Mouse (Mus musculus) spleen, postnatal 4 days (tissue): ENCODE measurements at regions not wholly inside any gene's neighbourhood (a gene's known extent, or its start where the extent isn't known, plus 50 kb on each side); places are given as distances from the start of the nearest gene placed in this dataset.
"Not testable (repeated sequence)": the region's sequence is repeated elsewhere in the genome, so short reads cannot be mapped to it uniquely, and the experiment has no call there.

Experiments used
- DNase-seq, 2 experiments: peaks; one replicate each; pipeline ENCODE4 v3.0.0; 2022; ENCODE audit warnings: low spot score in 2 of 2

DNA sequence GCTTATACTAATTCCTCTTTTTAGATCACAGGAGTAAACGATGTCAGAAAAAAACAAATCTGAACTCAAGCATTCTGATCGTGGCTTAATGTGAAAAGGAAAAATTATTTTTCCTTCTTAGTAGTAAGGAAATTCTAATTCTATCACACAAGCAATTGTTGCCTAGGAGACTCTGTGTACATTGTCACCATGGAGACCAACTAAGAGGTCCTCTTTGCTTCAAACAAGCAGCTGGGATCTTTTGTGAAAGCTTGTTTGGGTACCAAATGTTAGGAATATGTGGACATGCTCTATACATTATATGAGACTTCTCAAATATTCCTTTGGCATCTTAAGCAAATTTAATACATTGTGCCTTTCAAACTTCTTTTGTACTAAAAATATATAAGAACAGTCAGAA lies 345.9 kb upstream of the Atp10a start:
- DNase-seq, result no peak

DNA sequence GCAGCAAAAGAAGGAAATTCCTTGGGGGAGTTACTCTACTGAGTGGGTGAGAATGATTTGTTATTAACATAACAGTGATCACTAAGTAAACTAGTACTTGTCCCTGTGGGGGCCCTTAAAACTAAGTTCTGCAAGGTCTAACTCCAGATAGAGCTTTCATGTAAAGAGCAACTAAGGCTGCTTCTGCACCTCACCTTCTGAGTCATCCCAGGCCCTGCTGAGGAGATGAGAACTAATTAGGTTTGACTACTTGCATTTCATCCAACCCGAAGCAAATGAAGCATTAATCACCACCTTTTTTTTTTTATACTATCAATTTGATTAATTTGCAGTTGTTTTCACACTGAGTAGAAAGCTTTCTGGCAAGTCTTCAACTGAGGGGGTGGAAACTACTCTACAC lies 333.6 kb upstream of the Atp10a start:
- DNase-seq, result no peak

DNA sequence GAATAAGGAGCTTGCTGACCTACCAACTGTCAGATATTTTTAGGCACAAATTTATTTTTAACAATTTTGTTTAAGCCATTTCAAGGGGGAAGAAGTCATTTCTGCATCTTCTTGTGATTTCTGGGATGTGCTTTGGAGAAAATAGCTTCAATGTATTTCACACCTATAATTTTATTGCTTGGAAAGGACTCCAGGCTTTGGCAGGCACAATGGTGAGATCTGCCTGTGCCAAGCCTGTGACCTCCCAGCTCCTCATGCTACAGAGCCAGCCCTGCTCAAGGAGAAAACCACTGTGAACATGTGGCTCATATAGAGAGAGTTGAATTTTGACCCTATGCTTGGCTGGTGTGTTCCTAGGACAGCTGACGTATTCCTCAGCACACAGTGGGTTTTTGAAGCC lies 288.6 kb upstream of the Atp10a start:
- no peak for DNase-seq

DNA sequence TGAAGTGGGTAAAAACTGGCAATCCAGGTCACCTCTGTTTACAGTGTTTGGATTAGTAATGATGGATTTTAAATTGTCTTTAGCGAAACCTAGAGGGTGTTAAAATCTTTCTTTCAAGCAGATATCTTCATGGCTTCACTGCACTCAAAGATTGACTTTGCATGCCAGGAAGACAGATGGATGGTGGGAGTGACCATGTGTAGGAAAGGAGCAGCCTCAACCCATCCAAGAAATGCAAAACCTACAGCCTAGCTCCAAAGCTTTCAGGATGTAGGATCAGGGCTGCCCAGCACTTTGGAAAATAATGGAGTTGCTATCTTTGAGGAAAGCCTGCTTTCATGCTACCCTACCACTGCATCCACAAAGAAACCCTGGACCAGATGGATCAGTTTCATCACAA lies 272.6 kb upstream of the Atp10a start:
- DNase-seq, result no peak

DNA sequence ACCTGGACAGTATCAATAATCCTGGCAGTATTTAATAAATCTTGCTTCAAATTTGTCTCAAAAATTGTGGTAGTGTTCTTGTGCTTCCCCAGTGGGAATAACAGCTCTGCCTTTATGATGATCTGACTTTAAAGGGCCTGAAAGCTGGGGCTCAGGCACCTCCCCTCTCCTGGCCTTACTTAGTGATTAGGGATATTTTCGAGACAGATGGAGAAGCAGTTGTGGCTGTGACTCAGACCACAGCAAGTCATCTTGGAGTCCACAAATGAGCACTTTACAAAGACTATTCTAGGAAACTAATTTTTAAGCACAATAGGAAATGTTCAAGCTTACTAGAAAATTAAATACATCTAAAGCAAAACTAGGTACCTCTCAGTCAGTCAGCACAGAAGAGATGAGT lies 267.6 kb upstream of the Atp10a start:
- no peak for DNase-seq

DNA sequence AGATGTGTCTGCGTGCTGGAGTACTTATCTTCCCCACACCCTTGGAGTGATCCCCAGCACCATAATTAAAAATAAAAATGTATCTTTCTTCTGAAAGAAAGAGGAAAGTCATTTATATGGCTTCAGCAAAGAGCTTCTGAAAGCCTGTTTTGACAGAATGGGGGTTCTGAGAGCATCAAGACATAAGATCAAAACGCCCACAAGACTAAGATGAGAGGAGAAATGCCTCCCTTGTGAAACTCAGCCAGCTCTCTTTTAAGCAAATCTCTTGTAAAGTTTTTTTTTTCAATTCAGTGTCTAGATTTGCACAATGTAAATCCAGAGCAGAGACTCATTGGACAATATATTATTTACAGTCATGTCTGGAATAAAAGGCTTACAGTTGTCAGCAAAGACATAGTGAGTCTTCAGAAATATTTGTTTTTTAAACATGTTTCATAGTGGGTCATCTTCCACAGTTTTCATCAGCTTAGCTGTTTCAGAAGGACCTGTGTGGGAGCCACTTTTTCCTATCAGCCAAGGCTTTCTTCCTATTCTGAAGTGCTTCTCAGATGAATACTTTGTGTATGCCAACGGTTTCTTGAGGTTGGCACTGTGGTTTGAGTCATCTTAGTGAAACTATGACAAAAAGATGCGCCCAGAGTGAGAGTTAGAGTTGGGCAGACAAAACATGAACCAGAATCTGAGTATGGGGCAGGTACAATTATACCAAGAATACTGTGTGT lies 263.4 kb upstream of the Atp10a start:
- no peak for DNase-seq

DNA sequence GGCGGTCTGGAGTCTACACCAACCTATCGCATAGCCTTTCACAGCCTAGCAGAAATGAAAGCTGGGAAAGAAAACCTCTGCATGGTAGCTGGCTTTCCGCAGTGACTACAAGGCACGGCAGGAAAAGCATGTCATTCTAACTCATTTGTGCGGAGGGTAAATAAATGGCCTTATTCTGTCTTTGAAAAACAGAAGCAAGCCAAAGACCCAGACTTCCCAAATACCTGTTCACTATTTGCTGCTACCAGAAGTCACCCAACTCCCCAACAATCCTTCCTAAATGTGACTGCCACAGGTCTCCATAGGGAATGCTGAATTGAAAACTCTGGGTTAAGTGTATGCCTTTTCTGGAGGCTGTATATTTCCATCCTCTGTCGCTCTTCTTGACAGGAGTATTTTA lies 258.0 kb upstream of the Atp10a start:
- DNase-seq, result no peak

DNA sequence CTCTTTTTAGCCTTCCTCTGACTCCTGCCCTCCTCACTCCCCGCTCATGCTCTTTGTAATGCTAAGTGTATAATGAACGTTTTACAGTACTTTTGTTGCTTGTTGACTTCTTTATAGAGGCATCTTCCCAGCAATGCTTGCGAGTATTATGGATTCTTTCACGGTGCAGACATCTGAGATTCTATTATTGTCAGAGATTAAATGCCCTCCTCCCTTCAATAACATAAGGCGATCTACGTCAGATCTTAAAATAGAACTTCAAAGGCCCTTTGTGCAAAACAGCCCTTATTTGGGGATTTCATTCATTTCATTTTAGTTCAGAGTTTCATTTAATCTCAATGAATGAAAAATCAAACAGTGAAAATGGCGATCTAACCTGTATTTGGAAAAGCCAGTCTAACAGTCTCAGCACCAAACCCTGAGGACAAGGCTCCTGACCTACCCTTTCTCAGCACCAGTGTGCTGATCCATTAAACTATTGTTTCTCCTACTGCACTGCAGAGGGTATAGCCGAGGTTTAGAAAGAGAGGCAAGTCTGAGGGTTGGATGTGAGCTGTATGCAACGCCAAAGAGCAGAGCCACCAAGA lies 257.3 kb upstream of the Atp10a start:
- no peak for DNase-seq

DNA sequence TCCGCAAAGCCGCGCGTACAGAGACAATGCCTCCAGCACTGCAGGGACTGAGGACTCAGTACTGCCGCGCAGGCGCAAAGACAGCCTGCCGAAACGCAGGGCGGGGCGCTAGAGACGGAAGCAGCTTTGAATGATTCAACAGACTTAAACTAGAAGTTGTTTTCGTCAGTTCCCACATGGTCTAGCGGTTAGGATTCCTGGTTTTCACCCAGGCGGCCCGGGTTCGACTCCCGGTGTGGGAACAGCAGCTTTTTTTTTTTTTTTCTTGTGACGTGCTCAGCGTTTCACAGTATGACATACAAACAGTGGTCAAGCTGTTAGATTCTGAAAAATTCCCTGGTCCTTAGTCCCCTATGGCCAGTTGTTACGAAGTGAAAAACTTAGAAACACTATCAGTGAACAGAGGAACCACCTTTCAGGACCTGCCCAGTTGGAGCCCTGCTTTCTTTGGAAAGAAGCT lies 256.8 kb upstream of the Atp10a start:
- peak; percentile 81 to 90 for DNase-seq

DNA sequence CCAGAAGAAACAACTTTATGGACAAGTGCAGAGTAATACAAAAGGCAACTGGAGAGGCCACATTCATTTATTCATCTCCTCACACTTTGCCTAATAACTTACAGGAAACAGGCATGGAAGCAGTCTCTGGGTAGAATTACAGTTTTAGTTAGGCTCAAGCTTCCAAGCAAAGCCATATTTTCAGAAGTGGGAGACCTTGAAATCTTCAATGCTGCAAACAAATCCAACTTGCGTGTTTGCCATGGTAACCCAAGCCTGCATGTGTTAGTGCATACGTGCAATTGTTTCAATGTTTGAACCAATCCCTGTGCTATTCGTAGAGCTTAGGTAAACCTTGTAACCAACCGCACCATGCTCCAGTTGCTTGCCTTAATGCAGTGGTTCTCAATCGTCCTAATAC lies 256.3 kb upstream of the Atp10a start:
- DNase-seq, result no peak

DNA sequence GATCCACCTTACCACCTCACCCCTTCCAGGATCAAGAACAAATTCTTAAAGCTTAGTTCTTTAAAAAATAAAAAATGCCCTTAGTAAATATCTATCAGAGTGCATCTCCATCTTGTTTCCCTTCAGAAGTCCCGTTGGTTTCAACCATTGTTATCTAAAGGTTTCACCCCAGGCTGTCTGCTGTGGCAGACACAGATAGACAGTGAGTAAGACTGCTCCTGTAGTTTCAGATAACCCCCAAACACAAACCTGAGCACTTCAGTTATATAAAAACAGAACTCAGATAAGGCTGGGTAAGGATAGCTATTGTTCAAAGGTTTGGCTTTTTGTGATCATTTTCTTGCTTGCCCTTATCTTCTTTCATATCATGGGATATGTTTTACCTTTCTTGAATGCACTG lies 255.4 kb upstream of the Atp10a start:
- no peak for DNase-seq

DNA sequence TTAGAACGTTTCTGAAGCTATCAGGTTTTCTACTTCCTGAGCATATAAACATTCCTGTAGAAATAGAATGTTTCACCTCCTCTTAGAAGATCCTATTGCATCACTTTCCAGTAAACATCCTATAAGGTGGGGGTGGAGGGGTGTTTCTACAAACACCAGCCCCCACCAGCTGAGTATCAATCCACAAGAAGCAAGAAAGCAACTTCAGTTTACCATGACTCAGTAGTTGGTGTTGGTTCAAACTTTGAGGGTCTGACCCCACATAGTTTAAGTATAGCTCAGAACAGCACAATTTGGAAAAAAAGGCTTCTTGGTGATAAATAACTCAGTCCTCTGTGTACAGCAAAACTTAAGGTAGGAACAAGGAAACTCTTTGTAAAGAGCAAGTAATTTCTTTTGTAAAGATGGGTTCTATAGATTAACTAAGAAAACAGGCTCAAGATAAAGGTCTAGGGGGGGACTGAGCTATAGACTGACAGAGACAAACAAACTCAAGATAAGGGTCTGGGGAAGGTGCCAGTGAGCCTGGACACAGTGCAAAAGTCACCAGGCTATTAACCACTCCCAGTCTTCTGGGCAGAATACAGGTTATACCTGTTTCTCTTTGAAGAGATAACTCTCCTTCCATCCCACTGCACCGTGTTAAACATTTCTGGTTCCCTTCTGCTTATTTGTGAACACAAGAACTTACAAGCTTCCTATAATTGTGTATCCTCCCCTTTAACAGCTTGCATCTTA lies 218.9 kb upstream of the Atp10a start:
- no peak for DNase-seq

DNA sequence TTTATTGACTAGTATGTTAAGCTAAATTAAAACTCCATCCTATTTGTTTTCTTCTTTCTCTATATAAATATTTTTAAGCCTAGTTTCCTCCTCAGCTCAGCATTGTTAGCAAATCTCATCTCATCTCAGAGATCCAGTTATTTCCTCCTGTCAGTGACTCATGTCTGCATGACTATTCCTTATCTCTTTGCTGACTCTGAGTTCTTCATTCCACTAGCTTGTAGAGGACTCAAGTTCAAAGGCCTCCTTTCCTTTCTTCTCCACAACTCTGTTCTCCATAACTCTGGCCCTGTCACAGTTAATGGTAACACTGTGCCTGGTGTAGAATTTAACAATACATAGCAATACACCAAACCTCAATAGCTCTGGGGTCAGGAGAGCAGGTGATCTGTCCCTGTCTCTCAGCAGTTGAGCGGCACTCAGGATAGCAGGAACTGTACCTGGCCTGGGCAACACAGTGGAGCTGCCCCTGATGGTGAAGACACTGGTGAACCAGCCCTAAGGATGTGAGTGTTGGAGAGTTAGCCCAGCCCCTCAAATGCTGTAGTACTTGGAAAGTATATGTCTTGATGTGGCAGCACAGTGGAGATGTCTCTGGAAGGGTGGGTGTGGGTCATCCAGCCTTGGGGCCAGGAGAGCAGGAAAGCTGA lies 213.3 kb upstream of the Atp10a start:
- no peak for DNase-seq

DNA sequence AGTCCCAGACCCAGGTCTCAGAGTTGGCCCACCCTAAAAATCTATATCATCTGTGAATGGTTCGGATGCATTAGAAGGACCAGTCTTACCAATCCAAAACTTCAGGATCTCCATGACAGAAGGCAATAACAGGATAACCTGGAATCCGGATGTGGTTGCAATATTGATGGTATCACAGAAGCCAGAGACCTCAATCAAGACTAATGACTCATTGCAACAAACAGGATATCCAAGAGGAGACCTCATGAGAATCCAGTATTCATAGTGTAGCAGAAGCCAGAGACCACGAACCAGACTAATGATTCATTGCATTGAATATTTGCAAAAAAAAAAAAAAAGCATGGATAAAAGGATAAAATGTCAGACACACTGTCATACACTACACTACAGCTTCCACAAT lies 212.7 kb upstream of the Atp10a start:
- no peak for DNase-seq

DNA sequence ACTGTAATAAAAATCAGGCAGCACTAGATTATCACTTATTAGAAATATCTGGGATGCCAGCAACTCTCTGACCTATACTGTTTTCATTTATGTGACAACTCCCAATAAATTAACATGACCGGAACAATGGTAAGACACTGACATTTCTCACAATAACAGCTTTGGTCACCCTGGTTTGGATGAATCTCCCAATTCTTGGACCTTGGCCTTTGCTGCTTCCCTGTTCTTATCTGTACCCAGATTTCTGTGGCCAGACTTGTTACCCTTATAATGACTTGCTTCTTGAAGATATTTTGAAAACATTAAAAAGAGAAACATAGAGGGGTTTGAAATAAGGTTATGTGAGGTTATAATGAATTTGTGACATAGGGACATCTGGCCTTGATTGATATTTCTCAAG lies 210.2 kb upstream of the Atp10a start:
- DNase-seq, result no peak

DNA sequence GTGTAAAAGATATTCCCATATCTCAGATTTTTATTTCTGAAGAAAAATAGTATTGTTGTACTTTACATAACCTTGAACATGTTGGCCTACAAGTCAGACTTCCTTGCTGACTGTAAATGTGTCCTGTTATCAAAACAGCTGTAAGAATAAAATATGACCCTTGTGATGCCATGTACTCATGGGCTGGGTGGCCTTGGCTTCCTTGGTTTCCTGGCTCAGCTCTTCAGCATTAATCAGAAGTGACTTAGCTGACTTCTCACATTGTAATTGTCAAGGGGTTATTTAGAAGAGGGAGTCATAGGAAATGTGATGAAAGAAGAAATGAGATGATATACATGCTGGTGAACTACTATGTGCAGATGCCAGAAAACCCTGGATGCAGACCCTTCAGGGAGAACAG lies 209.7 kb upstream of the Atp10a start:
- DNase-seq, result no peak

DNA sequence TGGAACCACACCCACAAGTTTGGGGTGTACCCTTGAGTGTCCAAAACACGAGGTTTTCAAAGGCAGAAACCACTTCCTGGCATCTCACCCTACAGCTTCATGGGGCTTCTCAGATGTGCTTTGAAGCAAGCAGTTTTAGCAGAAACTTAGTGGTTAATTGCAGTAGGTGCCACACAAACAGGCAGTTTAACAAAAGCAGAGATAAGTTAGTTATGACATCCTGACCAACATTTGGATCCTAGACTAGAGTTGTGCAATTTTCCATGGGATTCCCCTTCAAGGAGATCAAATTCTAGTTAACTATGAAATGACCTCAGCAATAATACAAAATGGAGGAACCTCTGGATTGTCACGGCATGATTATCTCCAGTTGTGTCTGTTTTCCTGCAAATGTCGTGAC lies 207.2 kb upstream of the Atp10a start:
- no peak for DNase-seq

DNA sequence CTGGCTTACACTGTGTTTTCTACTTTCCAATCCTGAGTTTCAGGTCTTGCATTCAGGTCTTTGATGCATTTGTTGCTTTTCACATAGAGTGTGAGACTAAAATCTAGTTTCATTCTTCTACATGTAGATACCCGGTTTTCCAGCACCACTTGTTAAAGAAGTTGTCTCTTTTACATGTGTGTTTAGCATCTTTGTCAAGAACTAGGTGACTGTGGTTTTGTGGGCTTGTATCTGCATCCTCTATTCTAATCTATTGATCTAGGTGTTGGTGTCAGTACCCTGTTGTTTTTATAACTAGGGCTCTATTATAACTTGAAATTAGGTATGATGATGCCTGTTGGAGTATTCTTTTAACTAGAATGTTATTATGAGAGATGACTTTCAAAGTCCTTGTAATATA lies 204.0 kb upstream of the Atp10a start:
- no peak for DNase-seq

DNA sequence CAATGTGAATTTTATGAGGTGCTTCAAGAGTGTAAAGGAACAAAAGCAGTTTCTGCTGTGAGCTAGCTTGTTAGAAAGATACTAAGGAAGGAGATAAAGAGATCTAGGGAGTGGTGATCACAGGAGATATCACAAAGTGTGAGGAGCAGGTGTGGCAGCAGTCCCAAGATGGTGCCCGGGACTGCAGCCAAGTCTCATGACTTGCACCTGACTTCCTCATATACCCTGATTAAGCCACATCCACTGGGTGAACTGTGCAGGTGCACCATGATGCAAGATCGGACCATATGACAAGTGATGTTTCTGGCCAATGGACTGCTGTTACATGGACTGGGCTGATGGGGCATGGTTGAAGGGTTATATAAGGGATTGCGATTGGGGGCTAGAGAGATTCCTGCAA lies 197.8 kb upstream of the Atp10a start:
- DNase-seq, result not testable (repeated sequence)

DNA sequence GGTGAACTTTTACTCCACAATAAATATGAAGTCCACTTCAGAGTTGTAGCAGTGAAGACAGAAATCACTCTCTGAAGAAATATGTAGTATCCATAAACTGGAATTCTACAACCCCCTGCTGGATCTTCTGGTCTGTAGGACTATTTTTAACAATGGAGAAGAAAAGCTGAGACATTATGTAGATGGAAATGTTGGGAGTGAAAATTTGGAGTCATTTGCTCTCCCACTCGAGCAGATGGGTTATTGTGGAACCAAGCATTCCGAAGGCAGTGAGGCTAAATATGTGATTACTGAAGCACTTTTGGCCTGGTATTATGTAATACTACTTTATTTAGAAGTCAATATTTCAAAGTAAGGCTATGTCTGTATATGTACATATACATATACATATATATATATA lies 195.0 kb upstream of the Atp10a start:
- DNase-seq, result no peak

DNA sequence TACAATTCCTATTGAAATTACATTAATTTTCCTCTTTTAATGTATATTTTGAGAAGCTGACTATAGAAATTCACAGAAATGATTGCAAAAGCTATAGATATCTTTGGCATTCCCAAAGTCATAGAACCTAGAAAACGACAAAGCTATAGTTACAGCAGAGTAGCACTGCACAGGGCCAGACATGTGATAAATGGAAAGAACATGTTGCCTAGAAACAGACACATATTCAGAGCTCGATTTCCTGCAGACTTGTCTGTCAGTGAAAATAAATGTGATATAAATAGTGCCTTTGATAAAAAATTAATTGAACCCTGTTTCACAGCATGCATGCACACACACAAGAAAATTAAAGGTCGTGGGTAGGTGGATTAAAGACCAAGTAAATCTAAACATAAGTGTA lies 182.8 kb upstream of the Atp10a start:
- no peak for DNase-seq

DNA sequence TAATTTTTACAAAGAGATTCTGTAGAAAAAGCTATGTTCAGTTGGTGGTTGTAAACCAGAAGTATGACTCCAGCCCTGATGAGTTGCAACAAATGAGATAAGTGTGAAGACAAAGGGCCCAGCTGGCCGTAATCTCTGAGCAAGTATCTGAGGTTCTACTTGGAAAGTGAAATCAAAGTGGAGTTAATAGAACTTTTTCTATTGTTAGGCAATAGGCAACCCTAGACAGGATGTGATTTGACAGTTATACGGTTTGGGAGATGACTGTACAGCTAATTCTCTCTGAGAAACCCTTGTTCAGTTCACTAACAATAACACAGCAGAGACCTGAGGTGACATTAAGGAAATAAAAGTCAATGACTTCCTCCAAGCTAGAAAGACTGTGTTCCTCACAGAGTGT lies 180.8 kb upstream of the Atp10a start:
- DNase-seq, result no peak

DNA sequence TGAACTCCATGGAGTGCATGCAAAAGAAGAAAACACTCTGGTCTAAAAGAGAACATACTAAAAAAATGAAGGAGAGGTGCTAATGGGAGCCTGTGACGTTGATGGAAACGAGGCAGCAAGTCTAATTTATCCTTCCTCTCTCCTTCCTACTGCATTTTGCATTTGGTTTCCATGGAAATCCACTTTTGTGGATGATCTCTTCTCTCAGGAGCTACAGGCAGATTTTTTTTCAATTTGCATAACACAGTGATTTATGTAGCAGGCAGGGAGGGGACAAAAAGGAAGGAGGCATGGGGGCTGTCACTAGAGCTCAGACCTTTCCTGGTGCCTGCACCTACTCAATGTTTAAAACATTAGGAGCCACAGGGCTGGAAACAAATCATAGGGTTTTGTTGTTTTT lies 167.7 kb upstream of the Atp10a start:
- DNase-seq, result no peak
